Mouse (Mus musculus): ENCODE results near the gene Ranbp17.
A peak's percentile ranks its signal among the peaks of the same experiment; 100 is the strongest.

Gene Ranbp17

DNA sequence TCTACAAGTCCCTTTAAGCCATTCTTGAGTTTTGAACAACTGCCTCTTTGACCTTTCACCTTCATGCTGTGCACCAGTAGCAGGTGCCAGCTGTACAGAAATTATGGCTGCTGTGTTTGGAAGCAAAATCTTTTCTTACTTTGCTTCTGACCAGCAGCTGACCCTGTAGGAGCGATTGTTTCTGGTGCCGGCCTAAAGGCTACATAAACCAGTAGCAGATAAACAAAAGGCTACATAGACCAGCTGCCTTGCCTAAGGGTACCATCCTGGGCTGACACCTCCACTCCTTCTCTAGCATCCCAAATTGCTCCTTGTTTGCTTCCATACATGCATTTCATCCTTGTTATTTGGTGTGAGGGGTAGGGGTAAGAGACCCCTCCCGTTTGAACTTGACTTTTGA lies 279.4 kb downstream of the Ranbp17 start:
- DNase-seq (ENCODE audit: low spot score): no peak

DNA sequence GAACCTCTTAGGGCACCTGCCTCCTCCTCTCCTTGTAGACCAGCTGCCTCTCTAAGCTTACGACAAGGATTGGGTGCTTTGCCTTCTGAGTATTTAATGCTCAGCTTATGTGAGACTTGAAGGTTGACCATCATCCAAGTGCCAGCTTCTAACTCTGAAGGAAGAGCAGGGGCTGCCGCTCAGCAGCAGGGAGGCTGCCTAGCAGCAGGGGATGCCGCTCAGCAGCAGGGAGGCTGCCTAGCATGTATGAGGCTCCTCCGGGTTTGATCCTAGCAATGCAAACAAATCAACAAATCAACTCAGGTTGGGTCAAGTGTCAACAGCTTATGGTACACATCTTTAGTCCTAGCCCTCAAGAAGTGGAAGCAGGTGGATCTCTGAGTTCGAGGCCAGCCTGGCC lies 281.5 kb downstream of the Ranbp17 start:
- no peak for DNase-seq (ENCODE audit: low spot score)

DNA sequence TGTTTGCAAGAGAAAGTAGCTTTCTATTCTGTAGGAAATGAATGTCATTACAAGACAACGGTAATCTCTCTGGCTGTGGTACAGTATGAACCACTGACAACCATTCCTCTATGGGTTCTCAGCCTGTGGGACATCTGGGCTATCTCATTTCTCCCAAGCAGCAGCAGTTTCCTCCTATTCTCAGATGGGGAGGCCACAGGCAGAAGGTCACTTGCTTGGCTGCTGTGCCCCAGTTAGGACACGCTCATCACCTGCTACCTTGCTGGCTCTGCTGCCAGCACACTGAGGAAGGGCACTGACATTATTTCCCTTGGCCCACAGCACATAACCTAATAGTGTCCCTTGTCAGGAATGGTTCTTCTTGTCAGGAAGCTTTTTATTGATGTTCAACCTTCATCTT lies 285.4 kb downstream of the Ranbp17 start:
- no peak for DNase-seq (ENCODE audit: low spot score)

DNA sequence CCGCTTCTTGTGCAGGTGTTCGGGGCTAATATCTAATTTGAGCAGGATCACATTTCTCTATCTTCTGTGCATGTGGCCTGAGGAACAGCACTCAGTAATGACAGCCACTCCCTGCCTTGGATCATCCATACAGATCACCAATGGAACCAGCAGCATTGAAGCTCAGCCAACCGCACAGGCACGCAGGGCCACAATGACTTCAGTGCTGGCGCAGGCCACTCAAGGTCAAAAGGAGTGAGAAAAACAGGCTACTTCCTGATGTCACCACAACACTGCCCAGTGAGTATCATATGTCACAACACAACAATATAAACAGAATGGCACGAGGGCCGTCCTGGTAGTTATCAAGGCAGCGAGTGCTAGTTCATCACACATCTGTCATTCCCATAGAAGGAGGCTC lies 287.0 kb downstream of the Ranbp17 start:
- no peak for DNase-seq (ENCODE audit: low spot score)

DNA sequence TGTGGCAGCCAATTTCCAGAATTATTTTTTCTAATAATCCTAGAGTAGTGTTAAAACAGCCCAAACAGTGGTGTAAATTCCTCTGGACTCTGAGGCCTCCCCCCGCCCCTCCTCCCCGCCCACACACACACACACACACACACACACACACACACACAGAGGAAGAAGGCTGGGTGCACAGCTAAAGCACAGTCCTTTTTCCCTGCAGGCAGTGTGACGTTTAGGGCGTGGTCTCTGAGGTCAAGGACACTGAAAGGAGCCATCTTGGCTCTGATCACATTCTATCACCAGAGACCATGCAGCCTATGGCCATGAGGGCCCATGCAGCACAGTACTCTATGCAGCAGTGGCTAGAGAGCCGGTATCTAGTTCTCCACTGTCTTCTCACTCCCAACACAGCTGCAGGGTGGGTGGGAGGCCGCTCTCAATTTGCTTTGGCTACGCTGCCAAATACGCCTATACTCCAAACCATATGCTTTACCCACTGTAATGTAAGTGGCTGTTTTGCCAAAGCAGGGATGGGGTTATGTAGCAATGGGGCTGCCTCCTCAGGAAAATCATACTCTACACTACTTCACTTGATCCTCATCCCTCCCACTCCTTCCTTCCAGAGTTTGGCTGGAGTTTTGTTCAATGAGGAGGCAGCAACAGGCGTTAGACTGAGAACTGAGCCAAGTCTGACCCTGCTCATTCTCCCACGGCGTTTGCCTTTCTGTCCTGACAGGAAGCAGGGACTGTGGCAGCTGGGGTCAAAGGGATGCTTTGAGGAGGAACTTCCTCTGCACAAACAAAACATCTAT lies 291.8 kb downstream of the Ranbp17 start:
- DNase-seq (ENCODE audit: low spot score): no peak

DNA sequence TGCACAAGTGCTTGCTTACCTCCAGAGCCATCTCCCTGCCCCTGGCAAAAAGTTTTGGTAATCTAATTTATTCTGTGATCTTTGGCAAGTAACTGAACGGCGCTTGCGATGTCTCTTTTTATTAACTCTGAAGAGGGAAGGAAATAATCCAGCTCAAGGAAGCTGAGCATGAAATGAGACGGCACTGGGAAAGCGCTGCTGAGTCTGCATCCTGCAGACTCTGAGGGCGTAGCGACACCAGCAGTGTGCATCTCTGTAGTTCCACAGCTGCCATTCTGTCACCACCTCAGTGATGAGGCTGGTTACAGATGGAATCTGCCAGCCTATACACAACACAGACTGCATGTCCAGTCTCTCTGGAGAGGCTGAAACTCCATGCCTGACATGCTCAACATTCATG lies 292.8 kb downstream of the Ranbp17 start:
- no peak for DNase-seq (ENCODE audit: low spot score)

DNA sequence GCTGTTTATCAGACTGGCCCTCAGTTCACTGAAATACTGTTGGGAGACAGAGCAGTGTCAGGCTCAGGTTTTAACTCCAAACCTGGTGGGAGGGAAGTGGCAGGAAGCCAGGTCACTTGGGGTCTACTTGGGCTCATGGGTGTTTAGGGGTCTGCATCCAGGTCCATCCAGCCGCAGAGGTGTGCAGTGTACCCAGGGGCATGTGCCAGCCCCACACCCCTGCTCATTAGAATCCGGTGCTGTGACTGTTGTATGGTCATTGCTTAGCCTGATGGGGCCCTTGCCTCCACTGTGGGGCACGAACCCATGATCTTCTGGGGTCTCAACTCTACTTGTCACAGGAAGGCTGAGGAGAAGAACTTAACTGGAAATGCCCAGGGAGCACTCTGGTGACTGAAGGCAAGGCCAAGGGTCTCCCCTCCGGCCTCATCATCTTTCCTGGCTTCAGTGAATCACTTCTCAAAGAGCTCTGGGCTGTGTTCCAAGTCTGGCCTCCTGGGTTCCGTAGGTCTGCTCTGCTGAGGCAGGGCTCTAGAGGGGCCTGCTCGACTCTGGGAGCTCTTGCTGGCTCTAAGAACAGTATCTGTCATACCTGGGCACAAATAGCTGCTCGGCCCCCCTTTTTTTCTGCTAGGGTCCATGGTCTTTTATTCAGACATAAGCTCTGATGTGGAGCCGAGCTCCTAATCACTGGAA lies 296.0 kb downstream of the Ranbp17 start:
- DNase-seq (ENCODE audit: low spot score): no peak

DNA sequence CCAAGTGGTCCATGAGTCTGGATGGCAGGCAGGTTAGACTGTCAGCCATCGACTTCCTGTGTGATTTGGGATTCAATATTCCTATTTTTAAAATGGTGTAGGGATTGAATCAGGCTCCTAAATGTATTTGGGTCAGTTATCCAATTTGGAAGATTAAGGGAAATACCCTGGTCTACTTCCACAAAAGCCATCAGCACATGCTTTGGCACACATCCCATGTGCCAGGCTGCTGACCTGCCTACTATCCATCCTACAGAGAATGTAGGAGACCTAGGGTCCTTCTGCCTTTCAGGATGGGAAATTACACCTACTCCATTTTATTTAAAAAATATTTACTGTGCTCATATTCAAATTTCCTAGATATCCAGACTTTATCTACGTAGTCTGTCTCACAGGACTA lies 306.1 kb downstream of the Ranbp17 start:
- DNase-seq (ENCODE audit: low spot score): no peak

DNA sequence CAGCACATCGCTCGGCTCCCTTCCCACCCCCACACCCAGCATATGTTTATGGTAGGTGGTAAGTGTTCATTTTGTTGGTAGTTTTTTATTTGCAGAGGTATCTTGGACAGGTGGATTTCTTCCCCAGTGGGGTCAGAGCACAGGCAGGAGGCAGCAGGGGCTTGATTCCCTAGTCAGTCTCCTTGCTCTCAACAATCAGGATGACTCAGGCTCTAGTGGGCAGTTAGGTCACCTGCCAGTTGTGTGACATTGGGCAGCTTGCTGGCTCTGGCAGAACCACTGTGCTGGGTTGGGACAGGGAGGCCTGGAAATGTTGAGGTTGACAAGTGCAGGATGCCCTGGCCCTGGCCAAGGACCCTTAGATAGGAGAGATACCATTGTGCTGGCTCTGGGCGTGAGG lies 308.6 kb downstream of the Ranbp17 start:
- DNase-seq (ENCODE audit: low spot score): no peak

DNA sequence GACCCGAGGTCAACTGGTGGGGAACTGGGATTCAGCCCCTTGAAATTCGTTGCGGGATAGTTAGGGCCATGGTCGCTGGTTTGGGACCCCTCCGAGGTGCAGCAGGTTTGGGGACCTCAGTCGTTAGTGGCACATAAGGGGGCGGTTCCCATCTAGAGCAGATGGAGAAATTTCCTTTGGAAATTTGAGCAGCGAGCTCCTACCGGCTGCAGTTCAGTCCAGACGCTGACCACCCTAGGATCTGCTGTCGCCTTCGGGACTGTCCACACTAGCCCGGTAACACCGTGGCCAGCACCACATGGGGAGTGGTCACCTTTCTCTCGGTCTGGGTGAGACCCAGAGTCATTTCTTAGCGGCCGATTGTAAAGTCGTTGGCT lies 309.2 kb downstream of the Ranbp17 start:
- no peak for DNase-seq (ENCODE audit: low spot score)

DNA sequence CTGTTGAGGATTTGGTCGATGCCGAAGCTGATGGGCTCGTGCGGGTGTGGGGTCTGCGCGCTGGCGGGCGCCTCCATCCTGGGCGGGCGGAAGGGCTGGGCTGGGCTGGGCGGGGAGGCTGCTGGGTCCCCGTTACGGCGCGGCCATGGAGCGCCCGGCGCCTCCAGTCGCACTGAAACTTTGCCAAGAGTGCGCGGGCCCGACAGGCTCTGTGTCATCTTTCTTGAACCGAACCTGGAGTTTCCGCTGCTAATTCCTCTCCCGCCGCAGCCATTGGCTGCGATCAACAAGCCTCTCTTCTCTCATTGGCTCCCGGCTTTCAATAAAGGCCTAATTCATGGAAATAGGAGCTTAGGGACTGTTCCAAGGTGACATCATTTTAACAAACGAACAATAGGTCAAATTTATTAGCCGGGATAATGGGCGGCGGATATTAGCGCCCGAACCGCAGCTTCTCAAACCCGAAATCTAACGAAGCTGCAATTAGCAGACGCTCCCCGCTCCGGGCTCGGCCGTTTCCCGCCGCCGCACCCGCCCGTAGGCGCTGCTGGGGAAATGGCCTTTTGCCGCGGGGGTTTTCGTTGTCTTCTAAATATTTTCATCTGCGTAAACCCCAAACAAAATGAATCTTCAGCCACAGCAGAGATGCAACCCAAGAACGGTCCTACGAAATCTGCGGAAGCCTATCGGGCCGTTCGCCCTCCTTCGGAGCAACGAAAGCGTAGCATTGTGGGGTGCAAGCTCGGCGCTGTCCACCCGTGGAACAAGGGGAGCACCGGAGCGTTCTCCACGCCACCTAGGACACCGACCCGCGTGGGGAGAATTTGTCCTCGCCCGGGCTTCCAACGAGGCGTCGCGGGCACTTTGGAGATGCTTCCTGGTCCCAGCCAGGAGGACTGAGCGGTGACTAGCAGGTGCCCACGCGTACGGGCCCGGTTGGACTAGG lies 309.9 kb downstream of the Ranbp17 start, which contains the start of gene Tlx3:
Tlx3 (minus strand) TSS at position 207 of the 946 bp plus-strand sequence.
- DNase-seq (ENCODE audit: low spot score): peak; percentile 58

DNA sequence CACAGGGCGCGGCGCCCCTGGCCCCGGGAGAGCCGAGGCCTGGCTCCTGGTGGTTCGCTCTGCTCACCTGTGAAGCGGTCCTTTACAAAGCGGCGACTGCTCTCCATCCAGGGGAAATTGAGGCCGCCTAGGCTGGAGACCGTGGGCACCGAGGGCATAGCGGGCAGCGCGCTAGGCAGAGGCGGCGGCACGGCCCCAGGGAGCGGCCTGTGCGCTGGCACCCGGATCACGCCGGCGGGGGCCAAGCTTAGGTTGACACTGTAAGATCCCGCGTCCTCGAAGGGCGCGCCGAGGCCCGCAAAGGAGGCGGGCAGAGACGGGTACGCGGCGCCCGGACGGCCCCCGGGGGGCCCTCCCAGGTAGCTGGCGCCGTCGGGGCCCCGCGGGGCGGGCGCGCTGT lies 310.6 kb downstream of the Ranbp17 start:
- DNase-seq (ENCODE audit: low spot score): no peak

DNA sequence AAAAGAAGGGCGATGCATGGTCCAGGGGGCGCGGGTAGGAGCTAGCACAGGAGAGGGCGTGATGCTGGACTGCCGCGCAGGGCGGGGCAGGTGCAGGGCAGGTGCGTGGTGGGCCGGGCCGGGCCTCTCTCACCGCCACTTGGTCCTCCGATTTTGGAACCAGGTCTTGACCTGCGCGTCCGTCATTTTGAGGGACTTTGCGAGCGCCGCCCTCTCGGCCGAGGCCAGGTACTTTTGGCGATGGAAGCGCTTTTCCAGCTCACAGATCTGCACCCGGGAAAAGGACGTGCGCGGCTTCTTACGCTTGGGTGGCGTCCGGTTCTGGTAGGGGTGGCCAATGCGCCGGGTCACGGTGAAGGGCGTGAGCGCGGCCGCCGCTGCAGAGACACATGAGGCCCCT lies 311.2 kb downstream of the Ranbp17 start:
- no peak for DNase-seq (ENCODE audit: low spot score)

DNA sequence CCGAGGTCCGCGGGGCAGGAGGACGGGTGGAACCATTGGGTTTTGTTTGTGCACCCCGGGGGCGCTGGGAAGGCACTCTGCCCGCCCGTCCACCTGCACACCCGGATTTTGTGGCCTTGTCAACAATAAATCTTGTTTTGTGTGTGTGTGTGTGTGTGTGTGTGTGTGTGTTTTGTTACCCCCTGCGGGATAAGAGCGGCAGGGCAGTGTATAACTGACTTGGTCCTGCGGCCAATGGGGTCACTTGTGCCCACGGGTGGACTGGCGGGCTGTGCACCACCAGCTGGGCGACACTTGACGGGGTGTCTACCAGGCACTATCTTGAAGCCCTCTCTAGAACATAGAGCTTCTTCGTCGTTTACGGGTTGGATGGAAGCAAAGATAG lies 311.9 kb downstream of the Ranbp17 start:
- DNase-seq (ENCODE audit: low spot score): no peak

DNA sequence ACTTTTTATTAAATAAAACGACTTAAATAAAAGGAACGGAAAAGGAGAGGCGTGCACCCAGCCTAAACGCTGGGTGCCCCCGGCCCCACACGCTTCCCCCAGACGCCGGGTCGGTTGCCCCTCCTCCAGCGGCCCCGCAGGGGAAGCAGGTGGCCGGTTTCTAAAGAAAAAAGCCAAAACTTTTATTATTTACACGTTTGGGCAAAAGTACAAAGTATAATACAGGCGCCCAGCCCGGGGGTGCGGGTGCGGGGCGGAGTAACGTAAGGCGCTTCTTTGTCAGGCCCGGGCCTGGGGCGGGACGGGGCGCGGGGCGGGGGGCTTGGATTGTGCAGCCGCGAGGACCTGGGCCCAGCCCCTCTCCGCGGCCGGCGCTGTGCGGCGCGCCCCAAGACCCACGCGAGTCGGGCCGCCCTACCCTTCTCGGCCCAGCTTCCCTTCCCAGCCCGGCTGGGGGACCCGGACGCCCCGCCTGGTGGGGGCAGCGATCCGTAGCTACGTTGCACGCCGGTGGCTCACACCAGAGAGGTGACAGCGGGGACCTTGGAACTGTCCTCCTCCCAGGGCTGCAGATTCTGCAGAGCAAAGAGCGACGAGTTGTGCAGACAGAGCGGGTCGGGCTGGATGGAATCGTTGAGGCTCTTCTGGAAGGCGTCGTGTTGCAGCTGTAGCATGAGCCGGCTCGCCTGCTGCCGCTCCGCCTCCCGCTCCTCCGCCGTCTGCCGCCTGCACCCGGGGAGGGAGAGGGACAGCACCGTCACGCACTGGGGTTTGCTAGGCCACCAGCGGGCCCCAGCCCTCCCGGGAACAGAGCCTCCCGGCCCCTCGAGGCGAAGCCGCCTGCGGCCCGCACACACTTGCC lies 312.6 kb downstream of the Ranbp17 start:
- DNase-seq (ENCODE audit: low spot score): no peak

DNA sequence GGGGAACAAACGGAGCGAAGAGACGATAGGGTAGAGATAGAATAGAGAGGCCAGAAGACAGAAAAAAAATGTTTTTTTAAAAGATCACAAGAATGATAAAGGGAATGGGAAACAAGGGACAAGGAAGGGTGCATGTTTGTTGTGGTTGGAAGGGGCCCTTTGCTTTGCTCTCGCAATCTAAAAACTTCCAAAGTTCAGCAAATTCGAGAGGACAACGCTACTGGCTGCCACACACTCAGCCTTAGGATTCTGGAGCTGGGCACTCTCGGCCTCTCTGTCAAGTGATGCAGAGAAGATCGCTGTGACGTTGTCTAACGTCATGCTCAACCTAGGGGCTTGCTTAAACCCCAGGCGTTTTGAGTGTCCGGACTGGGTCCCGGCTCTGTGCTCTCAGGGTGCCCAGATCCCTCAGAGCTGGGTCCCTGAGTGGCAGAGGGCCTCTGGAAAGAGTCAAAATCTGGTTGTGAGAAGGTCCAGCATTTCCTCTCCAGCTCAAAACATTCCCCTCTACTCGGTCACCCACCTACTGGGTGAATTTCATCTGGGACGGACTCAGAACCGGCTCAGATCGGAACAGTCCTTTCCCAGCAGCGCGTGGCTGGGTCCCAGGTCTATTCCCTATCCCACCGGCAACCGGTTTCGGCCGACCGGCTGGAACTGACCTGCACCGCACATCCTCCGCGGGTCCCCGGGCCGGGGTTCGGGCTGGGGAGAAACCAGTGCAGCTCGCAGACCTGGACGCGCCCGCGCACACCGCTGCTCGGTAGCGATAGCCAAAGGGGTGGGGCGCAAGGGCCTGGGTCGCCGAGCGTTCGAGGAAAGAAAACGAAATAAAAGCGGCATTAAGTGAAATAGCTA lies 313.4 kb downstream of the Ranbp17 start:
- no peak for DNase-seq (ENCODE audit: low spot score)

DNA sequence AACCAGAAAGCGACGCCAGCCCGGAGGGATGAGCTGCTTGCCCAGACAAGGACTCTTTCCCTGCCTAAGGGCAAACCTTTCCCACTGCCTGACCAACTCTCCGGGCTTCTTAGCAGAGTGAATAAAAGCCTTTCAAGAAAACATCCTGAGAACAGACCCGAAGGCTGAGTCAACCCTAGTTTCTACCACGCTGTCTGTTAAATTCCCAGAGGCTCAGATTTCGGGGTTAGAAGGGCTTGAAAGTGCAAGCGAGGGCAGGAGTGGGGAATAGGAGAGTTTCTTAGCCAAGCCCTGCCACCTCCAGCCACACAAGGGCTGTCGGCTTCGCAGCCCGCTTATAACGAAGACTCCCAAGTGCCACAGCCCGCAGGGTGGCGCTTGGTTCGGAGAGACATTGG lies 314.4 kb downstream of the Ranbp17 start:
- no peak for DNase-seq (ENCODE audit: low spot score)

DNA sequence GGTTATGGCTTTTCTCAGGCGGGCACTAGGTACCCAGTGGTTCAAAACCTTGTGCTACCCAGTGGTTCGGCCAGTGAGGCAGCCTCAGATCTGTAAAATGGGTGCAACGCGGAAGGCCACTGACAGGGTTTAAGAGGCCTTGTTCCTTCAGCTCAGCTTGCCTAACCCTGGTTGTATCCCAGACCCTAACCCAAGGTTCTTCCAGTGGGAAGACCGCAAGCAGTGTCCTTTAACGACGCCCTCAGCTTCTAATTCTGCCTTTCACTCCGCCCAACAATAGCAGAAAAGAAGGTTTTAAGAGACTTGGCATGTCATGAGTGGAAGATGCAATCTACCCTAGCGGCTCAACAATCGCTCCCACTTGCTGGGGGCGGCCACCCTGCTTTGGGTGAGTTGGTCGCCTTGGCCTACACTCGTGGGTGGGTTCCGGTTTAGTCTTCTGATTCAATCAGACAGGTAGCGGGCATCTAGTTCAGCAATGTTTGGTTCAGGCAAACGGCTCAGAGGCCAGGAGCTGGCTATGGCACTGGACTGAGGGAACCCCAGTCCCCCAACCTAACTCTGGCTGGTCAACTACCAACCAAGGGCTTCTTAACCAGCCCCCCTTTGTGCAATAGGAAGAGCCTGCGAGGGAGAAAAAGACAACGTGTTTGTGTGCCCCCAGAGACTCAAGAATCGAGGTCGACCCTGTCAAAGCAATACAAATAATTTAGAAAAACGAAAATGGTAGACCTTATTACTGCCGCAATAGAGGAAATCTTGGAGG lies 315.0 kb downstream of the Ranbp17 start:
- DNase-seq (ENCODE audit: low spot score): no peak

DNA sequence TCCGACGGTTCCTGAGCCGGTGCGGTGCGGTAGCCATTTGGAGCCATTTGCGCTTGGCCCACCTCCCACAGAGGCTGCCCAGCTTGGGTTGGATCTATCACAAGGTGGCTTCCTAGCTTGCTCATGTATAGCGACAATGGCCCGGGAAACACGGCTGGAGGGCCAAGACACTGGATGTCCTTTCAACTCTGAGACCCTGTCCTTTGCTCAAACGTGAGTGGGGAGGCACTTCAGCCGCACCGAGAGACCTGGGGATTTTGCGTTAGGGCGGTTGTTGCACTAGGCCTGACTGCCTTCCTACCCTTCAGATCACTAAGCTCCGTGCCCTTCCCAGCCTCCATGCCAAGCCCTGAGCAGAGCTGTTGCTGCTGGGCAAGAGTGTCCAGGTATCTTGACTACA lies 315.9 kb downstream of the Ranbp17 start:
- no peak for DNase-seq (ENCODE audit: low spot score)

DNA sequence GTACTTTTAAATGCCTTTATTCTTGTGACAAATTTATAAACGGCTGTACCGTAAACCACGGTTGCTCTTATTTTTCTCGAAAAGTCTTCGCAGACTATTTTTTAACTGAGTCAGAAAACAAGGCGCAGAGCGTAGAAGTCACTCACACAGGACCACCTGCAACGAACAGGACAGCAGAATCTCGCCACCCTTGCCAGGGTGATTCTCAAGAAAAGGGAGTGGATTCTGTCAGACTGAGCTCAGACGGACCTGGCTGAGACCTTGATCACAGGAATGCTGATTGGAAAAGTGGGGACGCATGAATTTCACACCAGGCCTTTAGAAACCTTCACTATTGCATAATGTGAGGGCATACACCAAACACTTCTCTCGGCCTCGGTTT lies 316.4 kb downstream of the Ranbp17 start:
- no peak for DNase-seq (ENCODE audit: low spot score)

Measured in yolk sac, embryonic 10.5 days (tissue).